Mouse (Mus musculus): ENCODE data around the gene Aloxe3.
"Not testable (repeated sequence)": the region's sequence is repeated elsewhere in the genome, so short reads cannot be mapped to it uniquely, and the experiment has no call there.

The Aloxe3 gene

DNA sequence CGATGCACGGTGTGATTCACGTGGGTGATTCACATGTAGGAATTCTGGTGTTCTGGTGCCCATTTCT, at the start of gene Aloxe3:
Gene Aloxe3 (plus strand): TSS at position 45 of the 67 bp plus-strand sequence.
- DNase-seq (ENCODE audit: low spot score) = no peak

DNA sequence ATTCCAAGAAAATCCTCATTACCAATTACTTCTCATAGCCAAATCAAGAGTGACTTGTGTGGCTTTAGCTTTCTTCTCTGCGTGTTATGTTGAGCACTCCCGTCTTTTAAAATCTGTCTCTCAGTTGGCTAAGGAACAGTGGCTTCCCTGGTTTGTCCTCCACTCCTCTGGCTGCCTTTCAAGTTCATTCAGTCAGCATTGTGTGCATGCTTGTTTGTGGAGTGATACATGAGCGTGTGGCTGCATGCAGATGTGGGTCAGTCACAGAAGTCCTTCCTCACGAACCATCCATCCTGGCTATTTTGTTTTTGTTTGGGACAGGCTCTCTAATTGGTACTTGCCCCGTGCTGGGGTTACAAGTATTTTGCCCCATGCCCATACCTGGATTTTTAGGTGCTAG, 49.1 kb upstream of the Aloxe3 start:
- no peak for DNase-seq (ENCODE audit: low spot score)

DNA sequence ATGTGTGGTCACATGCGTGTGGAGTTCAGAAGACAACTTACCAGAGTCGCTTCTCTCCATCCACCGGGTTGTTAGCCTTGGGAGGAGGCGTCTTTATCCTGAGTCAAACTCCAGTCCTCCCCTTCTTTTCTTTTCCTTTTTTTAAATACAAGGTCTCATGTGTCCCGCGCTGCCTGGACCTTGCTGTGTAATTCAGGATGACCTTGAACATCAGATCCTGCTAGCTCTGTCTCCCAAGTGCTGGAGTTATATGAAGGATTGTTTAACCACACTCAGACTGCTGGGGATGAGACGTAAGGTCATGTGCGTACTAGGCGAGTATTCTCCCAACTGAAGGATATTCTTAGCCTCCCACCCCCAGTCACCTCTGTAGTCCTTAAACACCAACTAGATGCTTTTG, 48.4 kb upstream of the Aloxe3 start:
- DNase-seq (ENCODE audit: low spot score) = no peak

DNA sequence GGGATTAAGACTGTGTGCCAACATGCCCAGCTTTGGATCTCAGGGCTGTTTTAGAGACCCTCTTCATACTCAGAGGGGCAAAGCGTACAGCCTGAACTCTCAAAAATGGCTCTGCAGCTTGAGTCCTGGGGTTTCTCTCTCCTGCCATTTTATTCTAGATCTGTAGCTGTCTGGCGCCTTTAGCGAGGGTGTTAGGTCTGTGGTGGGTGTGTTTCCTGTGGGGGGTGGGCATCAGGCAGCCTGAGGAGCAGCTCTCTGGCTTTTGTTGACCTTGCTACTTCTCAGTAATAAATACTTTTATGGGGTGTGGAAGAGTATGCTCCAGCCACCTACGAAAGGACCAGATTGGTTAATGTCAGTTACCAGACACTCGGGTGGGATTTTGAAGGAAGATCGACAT, 47.7 kb upstream of the Aloxe3 start:
- DNase-seq (ENCODE audit: low spot score) = no peak

DNA sequence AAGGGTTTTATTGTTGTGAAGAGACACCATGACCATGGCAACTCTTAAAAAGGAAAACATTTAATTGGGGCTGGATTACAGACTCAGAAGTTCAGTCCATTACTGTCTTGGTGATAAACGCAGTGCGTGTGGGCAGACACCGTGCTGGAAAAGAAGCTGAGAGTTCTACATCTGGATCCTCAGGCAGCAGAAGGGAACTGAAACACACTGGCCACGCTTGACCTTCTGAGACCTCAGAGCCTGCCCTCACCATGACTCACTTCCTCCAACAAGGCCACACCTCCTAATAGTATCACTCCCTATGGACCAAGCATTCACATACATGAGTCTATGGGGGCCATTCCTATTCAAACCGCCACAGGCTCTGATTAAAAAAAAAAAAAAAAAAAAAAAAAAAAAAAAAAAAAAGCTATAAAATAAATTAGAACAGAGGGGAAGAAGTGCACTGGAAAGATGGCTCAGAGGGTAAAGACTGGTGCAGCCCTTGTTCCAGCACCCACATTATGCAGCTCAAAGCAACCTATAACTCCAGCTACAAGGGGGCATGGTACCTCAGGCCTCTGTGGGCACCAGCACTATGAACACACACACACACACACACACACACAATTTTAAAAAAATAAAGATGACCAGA, 46.8 kb upstream of the Aloxe3 start:
- no peak for DNase-seq (ENCODE audit: low spot score)

DNA sequence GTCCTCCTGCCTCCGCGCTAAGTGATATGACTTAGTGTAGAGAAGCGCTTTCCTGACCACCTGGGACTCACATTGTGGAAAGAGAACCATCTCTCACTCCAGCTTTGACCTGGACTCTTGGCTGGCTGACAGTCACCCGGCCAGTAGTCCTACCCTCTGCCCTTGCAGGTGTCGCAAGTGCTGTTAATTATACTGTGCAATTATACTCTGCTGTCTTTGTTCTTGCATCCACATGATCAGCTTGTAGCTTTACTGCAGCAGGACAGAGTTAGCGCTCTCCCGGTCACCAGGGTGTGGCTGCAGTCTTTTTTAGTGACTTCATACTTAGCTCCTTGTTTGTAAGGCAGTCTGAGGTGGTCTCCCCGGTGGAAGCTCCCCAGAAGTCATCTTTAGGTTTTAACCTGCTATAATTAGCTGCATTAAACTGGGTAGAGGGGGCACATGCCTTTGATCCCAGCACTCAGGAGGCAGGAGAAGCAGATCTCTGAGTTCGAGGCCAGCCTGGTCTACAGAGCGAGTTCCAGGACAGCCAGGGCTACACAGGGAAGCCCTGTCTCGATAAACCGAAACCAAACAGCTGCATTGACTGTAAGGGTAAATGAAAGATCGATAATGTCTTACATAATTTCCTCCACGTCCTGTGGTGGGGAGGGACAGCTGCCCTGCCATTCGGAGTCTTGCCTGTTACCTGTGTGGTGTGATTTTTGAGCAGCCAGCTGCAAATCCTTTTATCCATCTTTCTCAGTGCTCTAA, 45.4 kb upstream of the Aloxe3 start:
- no peak for DNase-seq (ENCODE audit: low spot score)

DNA sequence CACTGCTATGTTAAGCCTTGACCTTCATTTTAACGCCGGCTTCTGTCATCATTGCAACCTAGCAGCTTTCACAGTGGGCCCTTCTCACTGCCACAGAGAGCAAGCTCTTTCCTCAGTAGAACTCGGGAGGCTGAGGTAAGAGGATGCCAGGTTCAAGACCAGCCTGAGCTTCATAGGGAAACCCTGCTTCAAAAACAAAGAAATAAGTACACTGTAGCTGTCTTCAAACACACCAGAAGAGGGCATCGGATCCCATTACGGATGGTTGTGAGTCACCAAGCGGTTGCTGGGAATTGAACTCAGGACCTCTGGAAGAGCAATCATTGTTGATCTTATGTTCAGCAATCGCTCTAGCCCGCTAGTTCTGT, 44.9 kb upstream of the Aloxe3 start:
- DNase-seq (ENCODE audit: low spot score) = no peak

DNA sequence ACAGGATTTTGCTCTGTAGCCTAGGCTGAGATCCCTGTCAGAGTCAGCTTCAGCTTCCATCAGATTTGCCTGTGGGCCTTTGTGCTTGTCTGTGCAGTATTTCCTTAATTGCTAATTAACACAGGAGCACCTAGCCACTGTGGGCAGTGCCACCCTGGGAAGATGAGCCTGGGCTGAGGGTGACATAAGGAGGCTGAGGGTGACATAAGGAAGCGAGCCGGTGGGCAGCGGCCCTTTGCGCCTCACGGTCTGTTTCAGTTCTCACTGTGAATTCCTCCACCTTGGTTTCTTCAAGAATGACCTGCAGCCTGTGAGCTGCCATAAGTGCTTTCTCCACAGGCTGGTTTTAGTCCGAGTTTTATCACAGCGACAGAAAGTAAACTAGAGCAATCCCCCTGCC, 44.1 kb upstream of the Aloxe3 start:
- no peak for DNase-seq (ENCODE audit: low spot score)

DNA sequence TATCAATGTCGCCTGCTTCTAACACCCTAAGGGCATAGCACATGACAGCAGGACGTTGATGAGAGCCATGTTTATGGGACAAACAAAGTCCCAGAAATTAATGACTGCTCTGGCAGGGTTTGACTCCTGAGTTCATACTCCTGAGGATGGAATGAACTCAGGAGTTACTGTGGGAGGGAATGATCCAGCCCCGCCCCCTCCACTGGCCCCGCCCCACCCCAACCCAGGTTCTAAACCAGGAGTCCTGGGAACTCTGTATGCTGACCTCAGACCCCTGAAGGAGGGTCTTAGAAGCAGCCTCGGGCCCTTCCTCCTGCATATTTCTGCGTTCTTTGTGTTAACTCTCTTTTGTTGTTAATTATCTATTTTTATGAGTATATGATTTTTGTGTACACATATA, 40.1 kb upstream of the Aloxe3 start:
- no peak for DNase-seq (ENCODE audit: low spot score)

DNA sequence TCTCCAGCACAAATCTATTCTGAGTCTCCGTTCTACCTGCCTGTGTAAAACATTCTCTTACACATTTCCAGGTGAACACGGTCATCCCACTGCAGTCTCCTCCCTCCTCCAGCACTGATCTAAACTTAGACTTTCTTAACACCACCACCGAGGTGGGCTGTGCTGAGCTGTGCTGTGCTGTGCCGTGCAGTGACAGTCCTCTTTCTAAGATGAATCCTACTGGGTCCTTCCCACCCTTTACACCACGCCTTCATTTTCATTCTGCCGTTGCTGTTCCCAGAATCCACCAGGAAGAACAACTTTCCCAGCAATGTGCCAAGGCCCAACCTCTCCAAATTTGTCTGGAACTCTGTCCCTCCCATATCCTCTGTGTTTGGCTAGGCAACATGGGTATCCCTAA, 39.3 kb upstream of the Aloxe3 start:
- DNase-seq (ENCODE audit: low spot score) = no peak

DNA sequence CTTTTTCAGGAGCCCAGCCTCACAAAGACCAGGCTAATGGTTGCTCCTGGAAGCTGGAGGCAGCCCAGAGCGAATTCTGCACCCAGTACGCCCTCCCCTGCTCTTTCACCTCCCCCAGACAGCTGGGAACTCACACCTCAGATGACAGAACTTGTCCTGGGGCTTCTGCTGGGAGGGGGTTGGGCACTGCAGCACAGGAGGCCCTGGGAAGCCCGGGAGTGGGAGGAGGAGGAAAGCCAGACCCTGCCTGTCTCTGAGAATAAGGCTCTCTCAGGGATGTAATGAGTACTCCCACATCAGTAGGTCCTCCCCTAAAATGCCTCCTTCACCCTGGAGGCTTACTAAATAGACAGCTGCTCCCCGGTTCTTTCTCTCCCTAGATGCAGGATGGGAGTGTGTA, 38.6 kb upstream of the Aloxe3 start:
- DNase-seq (ENCODE audit: low spot score) = no peak

DNA sequence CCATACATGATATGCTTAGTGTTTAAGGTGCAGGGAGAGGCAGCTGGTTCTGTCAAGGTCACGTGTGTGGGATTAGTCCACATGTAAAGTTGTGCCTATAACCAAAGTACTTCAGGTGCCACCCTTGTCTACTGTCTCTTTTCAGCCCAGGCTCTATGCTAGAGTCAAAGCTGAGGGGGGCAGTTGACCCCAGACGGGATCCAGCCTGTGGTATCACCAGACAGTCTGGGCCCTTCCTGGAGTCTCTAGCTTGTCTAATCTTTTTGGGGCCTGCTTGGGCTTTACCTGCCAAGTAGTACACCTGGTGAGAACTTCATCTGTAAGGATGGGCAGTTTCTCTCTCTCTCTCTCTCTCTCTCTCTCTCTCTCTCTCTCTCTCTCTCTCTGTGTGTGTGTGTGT, 38.1 kb upstream of the Aloxe3 start:
- DNase-seq (ENCODE audit: low spot score) = no peak

DNA sequence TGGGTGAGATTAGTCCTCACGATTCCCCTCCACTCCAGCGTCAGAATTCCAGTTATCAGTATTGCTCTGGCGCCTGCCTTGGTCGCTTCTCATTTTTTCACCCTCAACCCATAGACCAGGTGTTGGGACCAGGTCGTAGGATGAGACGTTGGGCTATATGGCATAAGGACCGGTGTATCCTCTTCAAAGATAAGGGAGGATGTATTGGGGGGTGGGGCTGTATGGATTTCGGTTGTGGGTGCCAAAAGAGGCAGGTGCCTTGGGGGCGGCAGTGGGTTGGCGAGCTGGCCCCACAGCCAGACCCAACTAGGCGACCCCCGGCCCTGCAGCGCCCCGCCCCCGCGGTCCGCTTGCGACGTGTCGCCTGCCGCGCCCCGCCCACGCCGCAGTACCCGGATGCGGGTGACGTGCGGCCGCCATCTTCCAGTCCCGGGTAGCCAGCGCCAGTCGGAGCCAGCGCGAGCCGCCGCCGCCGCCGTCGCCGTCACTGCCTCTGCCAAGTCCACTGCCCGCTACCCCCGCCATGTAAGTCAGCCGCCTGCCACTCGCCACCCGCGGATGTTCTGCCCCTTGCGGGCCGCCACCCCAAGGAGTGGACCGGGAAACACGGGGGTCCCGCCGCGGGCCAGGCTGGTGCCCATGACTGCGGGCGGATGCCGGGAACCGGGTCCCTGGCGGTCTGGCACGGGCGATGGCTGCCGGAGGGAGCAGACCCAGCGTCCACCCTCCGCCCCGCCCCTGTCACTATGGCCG, 37.4 kb upstream of the Aloxe3 start, which contains the start of gene Vamp2:
Gene Vamp2 (plus strand): TSS at position 388 of the 753 bp plus-strand sequence.
- DNase-seq (ENCODE audit: low spot score) = peak; percentile 84

DNA sequence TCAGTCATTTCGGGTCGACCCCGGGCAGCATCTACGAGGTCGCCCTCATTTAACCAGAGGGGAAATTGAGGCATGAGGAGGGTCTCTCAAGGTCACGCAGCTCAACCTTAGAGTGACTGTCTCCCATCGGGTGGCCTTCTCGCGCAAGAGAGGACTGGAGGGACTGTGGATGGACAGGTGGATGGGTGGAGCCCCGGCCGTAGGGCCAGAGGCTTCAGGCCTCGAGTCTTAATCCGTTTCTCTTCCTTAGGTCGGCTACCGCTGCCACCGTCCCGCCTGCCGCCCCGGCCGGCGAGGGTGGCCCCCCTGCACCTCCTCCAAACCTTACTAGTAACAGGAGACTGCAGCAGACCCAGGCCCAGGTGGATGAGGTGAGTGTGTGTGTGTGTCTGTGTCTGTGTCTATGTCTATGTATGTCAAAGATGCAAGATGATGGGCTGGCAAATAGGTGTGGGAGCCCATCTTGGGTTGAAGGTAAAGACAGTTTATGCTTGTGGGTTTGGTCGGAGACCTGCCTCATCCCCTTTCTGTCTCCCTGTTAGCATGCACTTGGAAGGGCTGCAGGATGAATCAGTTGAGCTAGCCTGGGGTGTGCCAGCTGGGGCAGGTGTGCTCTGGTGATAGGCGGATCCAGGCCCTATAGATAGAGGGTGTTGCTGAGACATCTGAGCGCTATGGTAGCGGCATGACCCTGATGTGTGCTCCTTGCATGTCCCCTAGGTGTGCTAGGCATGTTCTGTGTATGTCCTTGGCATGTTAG, 36.7 kb upstream of the Aloxe3 start:
- DNase-seq (ENCODE audit: low spot score) = peak; percentile 39

DNA sequence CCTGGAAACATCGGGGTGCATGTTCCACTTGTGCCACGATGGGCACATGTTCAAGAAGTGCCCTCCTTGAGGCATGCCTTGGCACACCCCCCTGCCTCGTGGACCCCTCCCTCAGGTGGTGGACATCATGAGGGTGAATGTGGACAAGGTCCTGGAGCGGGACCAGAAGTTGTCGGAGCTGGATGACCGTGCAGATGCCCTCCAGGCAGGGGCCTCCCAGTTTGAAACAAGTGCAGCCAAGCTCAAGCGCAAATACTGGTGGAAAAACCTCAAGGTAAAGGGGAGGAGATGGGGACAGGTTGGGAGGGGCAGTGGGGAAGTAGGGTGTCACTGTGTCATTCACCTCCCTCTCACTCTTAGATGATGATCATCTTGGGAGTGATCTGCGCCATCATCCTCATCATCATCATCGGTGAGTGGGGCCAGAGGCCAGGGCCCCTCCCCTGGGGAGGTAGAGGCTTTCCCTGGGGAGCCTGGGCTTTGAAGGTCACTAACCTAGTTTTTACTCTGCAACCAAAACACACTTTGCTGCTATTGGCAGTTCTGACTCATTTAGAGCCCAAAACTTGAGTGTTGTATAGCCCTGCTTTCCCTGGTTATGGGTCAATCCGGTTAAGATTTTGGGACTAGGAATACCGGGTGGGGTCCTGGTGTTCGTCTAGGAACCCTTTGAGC, 35.9 kb upstream of the Aloxe3 start:
- DNase-seq (ENCODE audit: low spot score) = no peak

DNA sequence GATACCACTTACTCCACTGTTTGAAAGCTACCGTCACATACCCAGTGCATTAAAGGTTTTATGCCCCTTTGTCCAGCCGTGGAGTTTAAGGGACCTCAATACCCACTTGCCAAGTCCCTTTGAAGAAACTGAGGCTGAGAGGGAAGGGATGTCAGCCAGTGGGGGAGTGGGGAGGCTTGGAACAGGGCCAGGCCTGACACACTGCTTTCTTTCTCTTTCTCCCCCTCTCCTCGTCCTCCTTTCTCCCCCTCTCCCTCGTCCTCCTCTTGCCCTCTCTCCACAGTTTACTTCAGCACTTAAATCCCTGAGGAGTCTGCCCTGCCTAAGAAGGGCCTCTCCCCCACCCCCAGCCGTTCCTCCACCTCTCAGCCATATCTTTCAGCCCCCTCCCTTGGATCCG, 35.3 kb upstream of the Aloxe3 start:
- no peak for DNase-seq (ENCODE audit: low spot score)

DNA sequence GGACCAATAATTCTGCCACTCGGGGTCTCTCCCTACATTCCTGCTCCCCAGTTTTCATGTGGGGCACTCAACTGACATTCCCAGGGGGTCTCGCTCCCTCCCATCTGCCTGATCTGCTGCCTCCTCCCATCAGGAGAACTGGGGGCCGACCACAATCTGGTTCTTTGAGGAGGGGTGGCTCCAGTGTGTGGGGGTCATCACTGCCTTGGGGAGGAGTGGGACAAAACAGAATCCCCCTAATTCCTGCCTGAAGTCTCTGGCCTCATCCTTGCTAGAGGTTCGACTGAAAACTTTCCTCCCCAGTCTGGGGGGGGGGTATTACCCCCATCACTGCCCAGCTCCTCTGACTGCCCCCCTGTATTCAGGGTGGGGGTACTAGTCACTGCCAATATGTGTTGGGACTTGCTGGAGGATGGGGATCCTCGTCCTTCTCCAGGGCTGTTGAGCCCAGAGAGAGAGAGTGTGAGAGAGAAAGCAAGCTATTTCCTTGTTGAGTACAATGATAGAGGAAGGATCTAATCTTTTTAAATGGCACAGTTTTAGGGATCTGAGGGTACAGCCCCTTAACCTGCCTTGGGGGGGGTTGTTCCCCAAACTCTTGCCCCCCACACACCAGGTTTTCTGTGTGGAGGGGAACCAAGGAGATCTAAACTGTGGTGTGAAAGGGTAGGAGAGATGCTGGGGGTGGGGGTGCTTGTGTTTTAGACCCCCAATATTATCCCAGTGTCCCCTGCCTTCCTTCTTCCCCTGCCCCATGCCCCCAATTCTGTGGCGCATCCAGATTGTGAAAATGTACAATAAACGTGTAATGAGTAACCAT, 33.9 kb upstream of the Aloxe3 start:
- DNase-seq (ENCODE audit: low spot score) = no peak

DNA sequence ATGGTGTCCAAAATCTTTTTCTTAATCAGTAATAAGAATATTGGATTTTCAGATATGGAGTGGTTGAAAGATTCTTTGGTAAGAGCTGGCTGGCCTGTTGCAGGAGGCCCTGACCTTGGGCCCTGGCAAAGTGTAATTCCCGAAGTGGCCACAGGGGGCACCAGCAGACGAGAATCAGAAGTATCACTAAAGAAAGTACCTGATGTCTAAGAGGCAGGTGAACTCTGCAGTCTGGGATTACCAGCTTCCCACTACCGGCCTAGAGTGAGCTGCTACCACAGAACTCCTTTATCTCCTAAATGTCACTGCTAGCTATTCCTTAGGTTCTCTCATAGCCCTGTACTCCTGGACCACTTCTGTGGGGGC, 33.3 kb upstream of the Aloxe3 start:
- peak; percentile 86 for DNase-seq (ENCODE audit: low spot score)

DNA sequence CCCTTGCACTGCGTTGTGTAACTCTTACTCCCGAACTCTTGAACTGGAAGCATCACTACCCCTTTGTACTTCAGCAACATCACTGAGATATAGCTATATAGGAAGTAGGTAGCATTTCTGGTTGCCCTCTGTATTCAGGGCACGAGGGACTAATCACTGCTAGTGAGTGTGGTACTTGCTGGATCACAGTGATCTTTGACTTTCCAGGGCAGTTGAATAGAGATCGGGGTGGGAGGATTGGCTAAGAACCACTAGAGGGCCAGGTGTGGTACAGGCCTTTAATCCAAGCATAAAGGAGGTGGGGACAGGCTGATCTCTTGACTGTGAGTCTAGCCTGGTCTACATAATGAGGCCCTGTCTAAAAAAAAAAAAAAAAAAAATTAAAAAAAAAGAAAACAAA, 32.8 kb upstream of the Aloxe3 start:
- DNase-seq (ENCODE audit: low spot score) = no peak

DNA sequence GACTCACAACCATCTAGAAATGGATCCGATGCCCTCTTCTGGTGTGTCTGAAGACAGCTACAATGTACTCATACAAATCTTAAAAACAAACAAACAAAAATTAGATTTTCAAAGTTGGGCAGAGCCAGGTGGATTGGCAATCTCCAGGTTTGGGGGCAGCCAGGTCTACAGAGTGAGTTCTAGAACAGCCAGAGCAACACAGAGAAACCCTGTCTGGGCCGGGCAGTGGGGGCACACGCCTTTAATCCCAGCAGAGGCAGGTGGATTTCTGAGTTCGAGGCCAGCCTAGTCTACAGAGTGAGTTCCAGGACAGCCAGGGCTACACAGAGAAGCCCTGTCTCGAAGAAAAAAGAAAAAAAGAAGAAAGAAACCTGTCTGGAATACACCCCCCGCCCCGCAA, 31.8 kb upstream of the Aloxe3 start:
- not testable (repeated sequence) for DNase-seq (ENCODE audit: low spot score)

DNA sequence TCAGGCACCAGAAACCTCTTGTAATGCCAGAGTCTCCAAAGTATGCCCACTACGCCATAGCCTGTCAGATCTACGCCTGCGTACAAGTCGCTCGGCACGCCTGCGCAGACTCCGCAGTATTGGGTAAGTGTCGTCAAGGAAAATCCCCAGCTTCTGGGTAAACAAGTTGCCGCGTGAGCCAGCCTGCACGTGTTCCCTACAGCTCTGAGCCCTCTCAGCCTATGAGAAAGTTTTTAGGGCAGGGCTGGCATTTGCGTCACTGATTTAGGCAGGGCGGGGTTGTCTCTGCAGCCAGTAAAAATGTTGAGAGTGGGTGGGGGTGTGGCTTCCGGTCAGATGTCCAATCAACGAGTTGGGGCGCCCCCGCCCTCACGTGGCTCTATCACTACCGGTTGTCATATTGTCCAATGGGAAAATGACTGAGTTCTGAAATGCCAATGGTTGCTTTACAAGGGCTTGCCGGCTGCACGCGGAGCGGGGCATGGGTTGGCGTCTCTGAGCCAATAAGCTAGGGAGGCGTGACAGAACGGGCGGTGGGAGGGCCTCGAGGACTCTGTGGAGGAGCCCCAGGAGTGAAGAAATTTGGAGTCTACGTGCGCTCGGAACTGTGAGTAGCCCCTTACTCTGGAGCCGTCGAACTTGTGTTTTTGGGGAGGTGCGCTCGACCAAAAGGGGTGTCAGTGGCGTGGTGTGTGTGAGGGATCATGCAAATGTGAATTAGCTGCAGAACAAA, 30.8 kb upstream of the Aloxe3 start, which contains the start of gene Per1:
Gene Per1 (plus strand): TSS at position 521 of the 733 bp plus-strand sequence.
- peak; percentile 100 for DNase-seq (ENCODE audit: low spot score)

Measured in adipocyte (in vitro differentiated cells).